25 mouse cellular contexts compared by ENCODE assay signal in the genomic region with DNA sequence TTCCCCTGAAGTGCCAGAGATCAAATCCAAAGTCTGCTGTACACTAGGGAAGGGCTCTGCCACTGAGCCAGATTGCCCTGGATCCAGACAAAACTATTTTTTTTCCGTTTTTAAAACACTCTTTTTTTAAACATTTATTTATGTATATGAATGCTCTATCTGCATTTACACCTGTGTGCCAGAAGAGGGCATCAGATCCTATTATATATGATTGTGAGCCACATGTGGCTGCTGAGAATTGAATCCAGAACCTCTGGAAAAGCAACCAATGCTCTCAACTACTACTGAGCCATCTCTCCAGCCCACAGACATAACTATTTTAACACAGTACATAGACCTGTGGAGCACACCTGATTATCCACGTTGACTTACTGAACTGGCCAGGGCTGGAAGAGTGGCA. TPM values are rescaled to one million over a fixed set of nuclear protein-coding genes. Genes with fewer than 3 reads are reported as not detected.
DNase-seq lines count a peak whose midpoint lies in the region; ATAC-seq and TF ChIP-seq lines count a peak whose summit lies in the region.
"Had no signal": no experiment of that assay in that cellular context is flagged by ENCODE, and none has a peak within 500 bp of the region (broad histone marks: within the 10 kb centered on the region; RNA-seq: fewer than 3 reads in every experiment).

No protein-coding gene starts in this region.

- H3K4me3 ChIP-seq in forebrain, postnatal 0 days (ENCODE audit: low read depth, low read length) = no peak overlapping the region
- H3K4me3 ChIP-seq in forebrain, embryonic 16.5 days (replicated peaks; ENCODE audit: low read length) = no peak overlapping the region
- no peak overlapping the region for H3K4me3 ChIP-seq in kidney, postnatal 0 days (replicated peaks; ENCODE audit: low read depth, low read length)
- H3K4me3 ChIP-seq in kidney, embryonic 15.5 days (replicated peaks) = no peak overlapping the region
- H3K4me3 ChIP-seq: embryonic facial prominence, embryonic 12.5 days; forebrain, embryonic 15.5 days; liver, embryonic 15.5 days; midbrain, embryonic 12.5 days; myocyte; neural tube, embryonic 15.5 days had no signal

- no peaks in the 10 kb centered on the region for H3K9me3 ChIP-seq in forebrain, postnatal 0 days (ENCODE audit: low read length)
- no peaks in the 10 kb centered on the region for H3K9me3 ChIP-seq in forebrain, embryonic 16.5 days (ENCODE audit: control insufficient read depth, low read length)
- no peaks in the 10 kb centered on the region for H3K9me3 ChIP-seq in kidney, postnatal 0 days (replicated peaks; ENCODE audit: low read length)
- no peaks in the 10 kb centered on the region for H3K9me3 ChIP-seq in kidney, embryonic 15.5 days (replicated peaks)
- H3K9me3 ChIP-seq: embryonic facial prominence, embryonic 12.5 days; forebrain, embryonic 15.5 days; G1E; liver, embryonic 15.5 days; midbrain, embryonic 12.5 days; neural tube, embryonic 15.5 days had no signal

- no peak overlapping the region for H3K9ac ChIP-seq in forebrain, postnatal 0 days
- H3K9ac ChIP-seq in forebrain, embryonic 16.5 days (replicated peaks; ENCODE audit: low read depth, low read length) = no peak overlapping the region
- H3K9ac ChIP-seq in kidney, postnatal 0 days (ENCODE audit: low read depth, low read length) = no peak overlapping the region
- no peak overlapping the region for H3K9ac ChIP-seq in kidney, embryonic 15.5 days
- H3K9ac ChIP-seq: embryonic facial prominence, embryonic 12.5 days; forebrain, embryonic 15.5 days; liver, embryonic 15.5 days; midbrain, embryonic 12.5 days; neural tube, embryonic 15.5 days had no signal

- no peak for ATAC-seq in forebrain, postnatal 0 days
- ATAC-seq in forebrain, embryonic 16.5 days = no peak
- no peak for ATAC-seq in kidney, postnatal 0 days (replicated peaks; ENCODE audit: low FRiP score, low read depth)
- ATAC-seq in kidney, embryonic 15.5 days (replicated peaks; ENCODE audit: low FRiP score) = no peak
- ATAC-seq: forebrain, embryonic 15.5 days had no signal

- peaks cover 56% of the 10 kb centered on the region for H3K36me3 ChIP-seq in forebrain, postnatal 0 days (ENCODE audit: insufficient read depth)
- H3K36me3 ChIP-seq in forebrain, embryonic 16.5 days (ENCODE audit: control insufficient read depth, insufficient read depth) = peaks cover 27% of the 10 kb centered on the region
- H3K36me3 ChIP-seq in kidney, postnatal 0 days (ENCODE audit: insufficient read depth, low read length) = peaks cover 34% of the 10 kb centered on the region
- H3K36me3 ChIP-seq in kidney, embryonic 15.5 days = peaks cover 84% of the 10 kb centered on the region

- WGBS in forebrain, postnatal 0 days = 67% methylated on average over 2 of the region's 2 CpGs
- WGBS in forebrain, embryonic 16.5 days = 64% methylated on average over 2 of the region's 2 CpGs
- 66% methylated on average over 2 of the region's 2 CpGs for WGBS in kidney, postnatal 0 days
- WGBS in kidney, embryonic 15.5 days = 62% methylated on average over 2 of the region's 2 CpGs

- H3K4me2 ChIP-seq in forebrain, postnatal 0 days (ENCODE audit: low read depth) = no peak overlapping the region
- H3K4me2 ChIP-seq in forebrain, embryonic 16.5 days (ENCODE audit: low read length) = no peak overlapping the region
- H3K4me2 ChIP-seq in kidney, postnatal 0 days (ENCODE audit: low read length) = no peak overlapping the region
- no peak overlapping the region for H3K4me2 ChIP-seq in kidney, embryonic 15.5 days
- H3K4me2 ChIP-seq: embryonic facial prominence, embryonic 12.5 days; forebrain, embryonic 15.5 days; liver, embryonic 15.5 days; midbrain, embryonic 12.5 days; neural tube, embryonic 15.5 days had no signal

- H3K4me1 ChIP-seq in forebrain, postnatal 0 days (ENCODE audit: insufficient read depth) = no peaks in the 10 kb centered on the region
- no peaks in the 10 kb centered on the region for H3K4me1 ChIP-seq in forebrain, embryonic 16.5 days (replicated peaks; ENCODE audit: control insufficient read depth, insufficient read depth, low read length)
- H3K4me1 ChIP-seq in kidney, postnatal 0 days (replicated peaks; ENCODE audit: insufficient read depth, low read length) = no peaks in the 10 kb centered on the region
- H3K4me1 ChIP-seq in kidney, embryonic 15.5 days = no peaks in the 10 kb centered on the region
- H3K4me1 ChIP-seq: embryonic facial prominence, embryonic 12.5 days; forebrain, embryonic 15.5 days; midbrain, embryonic 12.5 days; neural tube, embryonic 15.5 days had no signal

- no peak overlapping the region for H3K27ac ChIP-seq in forebrain, postnatal 0 days (ENCODE audit: low read depth, low read length)
- no peak overlapping the region for H3K27ac ChIP-seq in forebrain, embryonic 16.5 days (ENCODE audit: low read length)
- no peak overlapping the region for H3K27ac ChIP-seq in kidney, postnatal 0 days
- no peak overlapping the region for H3K27ac ChIP-seq in kidney, embryonic 15.5 days
- H3K27ac ChIP-seq: embryonic facial prominence, embryonic 12.5 days; forebrain, embryonic 15.5 days; liver, embryonic 15.5 days; midbrain, embryonic 12.5 days; neural tube, embryonic 15.5 days had no signal

- TF ChIP-seq CTCF in forebrain, postnatal 0 days (IDR thresholded peaks at IDR 0.05; ENCODE audit: low read depth) = peak; percentile 46
- TF ChIP-seq CTCF in kidney, postnatal 0 days (IDR thresholded peaks at IDR 0.05; ENCODE audit: low read depth) = peak; percentile 53

- DNase-seq in forebrain, postnatal 0 days = no peak
- DNase-seq in kidney, postnatal 0 days (ENCODE audit: low spot score) = no peak
- DNase-seq in kidney, adult 18-20 months = no peak
- peak; percentile 8 for DNase-seq in retina, embryonic 14.5 days (ENCODE audit: low spot score)
- DNase-seq in retina, postnatal 1 day = no peak
- no peak for DNase-seq in cerebellum, adult 11 months
- DNase-seq: lung, postnatal 4 days; thymus, adult 18-20 months had no signal

- H3K27me3 ChIP-seq in forebrain, postnatal 0 days (ENCODE audit: insufficient read depth, low read length) = no peaks in the 10 kb centered on the region
- no peaks in the 10 kb centered on the region for H3K27me3 ChIP-seq in forebrain, embryonic 16.5 days (replicated peaks; ENCODE audit: control insufficient read depth, insufficient read depth, low read length)
- no peaks in the 10 kb centered on the region for H3K27me3 ChIP-seq in kidney, postnatal 0 days (ENCODE audit: insufficient read depth, low read length)
- no peaks in the 10 kb centered on the region for H3K27me3 ChIP-seq in kidney, embryonic 15.5 days
- H3K27me3 ChIP-seq: embryonic facial prominence, embryonic 12.5 days; forebrain, embryonic 15.5 days; liver, embryonic 15.5 days; midbrain, embryonic 12.5 days; neural tube, embryonic 15.5 days had no signal

RNA-seq across cellular contexts. Expression of a gene that starts 13.2 kb away (rescaled TPM):
- 24.8 and 26.1 TPM in 2 replicates for total RNA-seq in forebrain, postnatal 0 days (2014; rRNA removed)
- polyA plus RNA-seq in forebrain, postnatal 0 days (2015; fragmentation: Nextera tagmentation; extraction: Ambion mirVana) = 29.0 and 30.1 TPM in 2 replicates
- 40.1 and 40.2 TPM in 2 replicates for polyA plus RNA-seq in forebrain, embryonic 16.5 days (2015; fragmentation: Nextera tagmentation; extraction: Ambion mirVana)
- 23.3 and 25.7 TPM in 2 replicates for polyA plus RNA-seq in kidney, postnatal 0 days (2015; fragmentation: Nextera tagmentation; extraction: Ambion mirVana)
- 34.6 and 35.1 TPM in 2 replicates for polyA plus RNA-seq in kidney, embryonic 15.5 days (2015; fragmentation: Nextera tagmentation; extraction: Ambion mirVana)

RNA-seq across cellular contexts. Expression of a gene that starts 13.3 kb away (rescaled TPM):
- 162 and 200 TPM in 2 replicates for total RNA-seq in forebrain, postnatal 0 days (2014; rRNA removed)
- 14.7 and 16.5 TPM in 2 replicates for polyA plus RNA-seq in forebrain, postnatal 0 days (2015; fragmentation: Nextera tagmentation; extraction: Ambion mirVana)
- 28.9 and 29.0 TPM in 2 replicates for polyA plus RNA-seq in forebrain, embryonic 16.5 days (2015; fragmentation: Nextera tagmentation; extraction: Ambion mirVana)
- 4.6 and 5.5 TPM in 2 replicates for polyA plus RNA-seq in kidney, postnatal 0 days (2015; fragmentation: Nextera tagmentation; extraction: Ambion mirVana)
- polyA plus RNA-seq in kidney, embryonic 15.5 days (2015; fragmentation: Nextera tagmentation; extraction: Ambion mirVana) = 11.6 and 14.4 TPM in 2 replicates

RNA-seq across cellular contexts. Expression of a gene that starts 47.2 kb away (rescaled TPM):
- 15.1 and 15.4 TPM in 2 replicates for total RNA-seq in forebrain, postnatal 0 days (2014; rRNA removed)
- 19.4 and 21.6 TPM in 2 replicates for polyA plus RNA-seq in forebrain, postnatal 0 days (2015; fragmentation: Nextera tagmentation; extraction: Ambion mirVana)
- polyA plus RNA-seq in forebrain, embryonic 16.5 days (2015; fragmentation: Nextera tagmentation; extraction: Ambion mirVana) = 28.0 and 30.0 TPM in 2 replicates
- polyA plus RNA-seq in kidney, postnatal 0 days (2015; fragmentation: Nextera tagmentation; extraction: Ambion mirVana) = 45.6 and 47.2 TPM in 2 replicates
- 30.2 and 32.6 TPM in 2 replicates for polyA plus RNA-seq in kidney, embryonic 15.5 days (2015; fragmentation: Nextera tagmentation; extraction: Ambion mirVana)
- total RNA-seq: G1E had no signal
- polyA plus RNA-seq: G1E had no signal

RNA-seq across cellular contexts. Expression of a gene that starts 51.1 kb away (rescaled TPM):
- total RNA-seq in forebrain, postnatal 0 days (2014; rRNA removed) = not detected in 2 replicates
- polyA plus RNA-seq in forebrain, postnatal 0 days (2015; fragmentation: Nextera tagmentation; extraction: Ambion mirVana) = not detected in 2 replicates
- polyA plus RNA-seq in forebrain, embryonic 16.5 days (2015; fragmentation: Nextera tagmentation; extraction: Ambion mirVana) = not detected in 2 replicates
- polyA plus RNA-seq in kidney, postnatal 0 days (2015; fragmentation: Nextera tagmentation; extraction: Ambion mirVana) = not detected in 2 replicates
- 0.12 TPM in 1 of 2 replicates, not detected in the other for polyA plus RNA-seq in kidney, embryonic 15.5 days (2015; fragmentation: Nextera tagmentation; extraction: Ambion mirVana)
- total RNA-seq: adrenal gland, adult 2 months; G1E; gastrocnemius, adult 8-10 months; heart, postnatal 4 days; layer of hippocampus, adult 18-20 months; left cerebral cortex, adult 18-20 months had no signal
- polyA plus RNA-seq: adrenal gland, adult 2 months; C2C12; embryonic facial prominence, embryonic 12.5 days; forebrain, embryonic 15.5 days; G1E; kidney, embryonic 14.5 days; limb, embryonic 11.5 days; liver, embryonic 15.5 days; midbrain, embryonic 12.5 days; myocyte had no signal
